Mouse (Mus musculus): ENCODE measurements around the gene Swsap1.

GRCm38 (mm10) chr9:21959244-21959643 is 3.7 kb downstream of the Swsap1 start:
- TF ChIP-seq E2F4 (IDR thresholded peaks at IDR 0.05; ENCODE audit: insufficient read depth): no peak
- no peak for TF ChIP-seq MAX (IDR thresholded peaks at IDR 0.05; ENCODE audit: low read depth)
- no peak for TF ChIP-seq POLR2A (IDR thresholded peaks at IDR 0.05; ENCODE audit: insufficient read length, low read depth)
- no peak for TF ChIP-seq TCF12 (IDR thresholded peaks at IDR 0.05; ENCODE audit: insufficient read depth, poor library complexity, severe bottlenecking)

Data from myocyte (in vitro differentiated cells).